Mouse (Mus musculus): ENCODE data around the gene Serpinb9b. TPM values are rescaled to one million over a fixed set of nuclear protein-coding genes. Genes with fewer than 3 reads are reported as not detected.
A peak's percentile ranks its signal among the peaks of the same experiment; 100 is the strongest.

Serpinb9b gene
- polyA plus RNA-seq, 1 experiment, result 0.32 TPM

- 75% methylated on average over 3 of the region's 3 CpGs for WGBS
- H3K4me3 ChIP-seq (ENCODE audit: extremely low read depth, insufficient read depth, insufficient read length), result peak within 1 kb of the TSS; percentile 56
- DNase-seq (ENCODE audit: low read depth in 1 of 2, low spot score in 2 of 2), result no peak
- TF ChIP-seq POLR2A (IDR thresholded peaks at IDR 0.05; ENCODE audit: low read depth, low read length), result no peak
- no peak for TF ChIP-seq CTCF (IDR thresholded peaks at IDR 0.05; ENCODE audit: extremely low read depth, insufficient read depth, insufficient read length, insufficient replicate concordance)
- H3K27me3 ChIP-seq (ENCODE audit: control insufficient read depth, insufficient read depth, low read length), result no peaks in the 10 kb centered on the region
- H3K27ac ChIP-seq (ENCODE audit: insufficient read depth, low read length), result peak within 1 kb of the TSS; percentile 49
- H3K36me3 ChIP-seq (ENCODE audit: control insufficient read depth, insufficient read depth, low read length), result peaks cover 3% of the 10 kb centered on the region; the same call in 1 of the 2 replicates
- peaks cover 5% of the 10 kb centered on the region; the same call in 1 of the 2 replicates for H3K4me1 ChIP-seq (ENCODE audit: control insufficient read depth, insufficient read depth, insufficient read length)
These were observed 24.3 kb upstream of the Serpinb9b start, which contains the start of gene Serpinb9 for GRCm38 (mm10) chr13:33002950-33003349. Serpinb9 (plus strand) TSS chr13:33003250.

GRCm38 (mm10) chr13:33003523-33004413, 23.4 kb upstream of the Serpinb9b start:
- peak overlapping the region; percentile 49 for H3K27ac ChIP-seq (ENCODE audit: insufficient read depth, low read length)
- H3K36me3 ChIP-seq (ENCODE audit: control insufficient read depth, insufficient read depth, low read length), result peaks cover 3% of the 10 kb centered on the region
- H3K4me1 ChIP-seq (ENCODE audit: control insufficient read depth, insufficient read depth, insufficient read length), result peaks cover 5% of the 10 kb centered on the region; the same call in 1 of the 2 replicates
- no peaks in the 10 kb centered on the region for H3K27me3 ChIP-seq (ENCODE audit: control insufficient read depth, insufficient read depth, low read length)
- 31% methylated on average over 9 of the region's 9 CpGs for WGBS
- no peak for DNase-seq (ENCODE audit: low read depth in 1 of 2, low spot score in 2 of 2)
- peak overlapping the region; percentile 56 for H3K4me3 ChIP-seq (ENCODE audit: extremely low read depth, insufficient read depth, insufficient read length)
- TF ChIP-seq CTCF (IDR thresholded peaks at IDR 0.05; ENCODE audit: extremely low read depth, insufficient read depth, insufficient read length, insufficient replicate concordance) (no peak), POLR2A (IDR thresholded peaks at IDR 0.05; ENCODE audit: low read depth, low read length) (no peak)

DNA sequence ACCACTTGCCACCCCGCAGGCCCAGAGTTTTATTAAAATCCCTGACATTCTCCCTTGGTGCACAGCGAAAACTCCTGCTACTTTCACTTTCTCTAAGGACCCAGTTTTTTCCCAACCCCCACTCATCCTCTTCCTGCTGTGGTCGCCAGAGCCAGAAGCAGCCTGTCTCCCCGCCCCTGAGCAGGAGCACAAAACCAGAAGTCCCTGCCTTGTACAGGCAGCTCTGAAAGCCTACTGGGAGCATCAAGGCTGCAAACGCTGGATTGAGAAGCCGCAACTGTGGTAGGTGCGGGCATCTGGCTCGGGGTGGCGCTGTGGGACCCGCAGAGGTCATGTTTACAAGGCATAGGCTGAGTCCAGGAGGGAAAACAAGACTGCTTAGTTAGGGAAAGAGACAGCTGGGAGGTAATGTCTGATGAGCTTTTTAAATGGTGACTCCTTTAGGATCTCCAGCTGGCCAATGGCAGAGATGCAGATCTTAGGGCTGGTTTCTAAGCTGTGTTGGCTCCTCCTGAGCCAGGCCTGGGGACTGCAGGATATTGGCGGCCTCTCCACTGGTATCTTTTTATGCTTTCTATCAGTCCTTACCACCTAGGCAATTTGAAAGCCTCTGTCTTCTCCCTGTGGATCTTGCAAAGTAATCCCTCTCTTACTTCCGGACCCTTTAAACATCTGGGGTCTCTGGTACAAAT, 22.7 kb upstream of the Serpinb9b start:
- Histone ChIP-seq H3K36me3 (ENCODE audit: control insufficient read depth, insufficient read depth, low read length) (peaks cover 8% of the 10 kb centered on the region), H3K27me3 (ENCODE audit: control insufficient read depth, insufficient read depth, low read length) (no peaks in the 10 kb centered on the region), H3K4me1 (ENCODE audit: control insufficient read depth, insufficient read depth, insufficient read length) (peaks cover 5% of the 10 kb centered on the region; the same call in 1 of the 2 replicates), H3K27ac (ENCODE audit: insufficient read depth, low read length) (peak overlapping the region; percentile 35), H3K4me3 (ENCODE audit: extremely low read depth, insufficient read depth, insufficient read length) (peak overlapping the region; percentile 56)
- DNase-seq (ENCODE audit: low read depth in 1 of 2, low spot score in 2 of 2), result peak; percentile 42 to 74
- TF ChIP-seq CTCF (IDR thresholded peaks at IDR 0.05; ENCODE audit: extremely low read depth, insufficient read depth, insufficient read length, insufficient replicate concordance), result peak; percentile 63; the same call in 1 of the 2 replicates
- no peak; the same call in 1 of the 2 replicates for TF ChIP-seq POLR2A (IDR thresholded peaks at IDR 0.05; ENCODE audit: low read depth, low read length)
- 10% methylated on average over 12 of the region's 12 CpGs for WGBS

- 69% methylated on average over 2 of the region's 2 CpGs for WGBS
These were observed 21.6 kb upstream of the Serpinb9b start for GRCm38 (mm10) chr13:33005501-33006075.

GRCm38 (mm10) chr13:33006555-33006954, 20.7 kb upstream of the Serpinb9b start:
- peaks cover 5% of the 10 kb centered on the region; the same call in 1 of the 2 replicates for H3K4me1 ChIP-seq (ENCODE audit: control insufficient read depth, insufficient read depth, insufficient read length)
- DNase-seq (ENCODE audit: low read depth in 1 of 2, low spot score in 2 of 2), result no peak
- no peak overlapping the region for H3K27ac ChIP-seq (ENCODE audit: insufficient read depth, low read length)
- 87% methylated on average over 3 of the region's 3 CpGs for WGBS
- H3K4me3 ChIP-seq (ENCODE audit: extremely low read depth, insufficient read depth, insufficient read length), result no peak overlapping the region
- TF ChIP-seq CTCF (IDR thresholded peaks at IDR 0.05; ENCODE audit: extremely low read depth, insufficient read depth, insufficient read length, insufficient replicate concordance), result no peak
- no peaks in the 10 kb centered on the region for H3K27me3 ChIP-seq (ENCODE audit: control insufficient read depth, insufficient read depth, low read length)
- peaks cover 13% of the 10 kb centered on the region for H3K36me3 ChIP-seq (ENCODE audit: control insufficient read depth, insufficient read depth, low read length)

More at GRCm38 (mm10) chr13:33005501-33006075, 21.6 kb upstream of the Serpinb9b start:
- Histone ChIP-seq H3K36me3 (ENCODE audit: control insufficient read depth, insufficient read depth, low read length) (peaks cover 13% of the 10 kb centered on the region), H3K27ac (ENCODE audit: insufficient read depth, low read length) (peak overlapping the region; percentile 57; the same call in 1 of the 2 replicates), H3K27me3 (ENCODE audit: control insufficient read depth, insufficient read depth, low read length) (no peaks in the 10 kb centered on the region), H3K4me3 (ENCODE audit: extremely low read depth, insufficient read depth, insufficient read length) (peak overlapping the region; percentile 5; the same call in 1 of the 2 replicates), H3K4me1 (ENCODE audit: control insufficient read depth, insufficient read depth, insufficient read length) (peaks cover 5% of the 10 kb centered on the region; the same call in 1 of the 2 replicates)
- TF ChIP-seq CTCF (IDR thresholded peaks at IDR 0.05; ENCODE audit: extremely low read depth, insufficient read depth, insufficient read length, insufficient replicate concordance) (no peak), POLR2A (IDR thresholded peaks at IDR 0.05; ENCODE audit: low read depth, low read length) (no peak)
- no peak for DNase-seq (ENCODE audit: low read depth in 1 of 2, low spot score in 2 of 2)

- no peak for DNase-seq (ENCODE audit: low read depth in 1 of 2, low spot score in 2 of 2)
- Histone ChIP-seq H3K36me3 (ENCODE audit: control insufficient read depth, insufficient read depth, low read length) (peaks cover 18% of the 10 kb centered on the region), H3K4me1 (ENCODE audit: control insufficient read depth, insufficient read depth, insufficient read length) (no peaks in the 10 kb centered on the region), H3K27ac (ENCODE audit: insufficient read depth, low read length) (no peak overlapping the region), H3K4me3 (ENCODE audit: extremely low read depth, insufficient read depth, insufficient read length) (no peak overlapping the region), H3K27me3 (ENCODE audit: control insufficient read depth, insufficient read depth, low read length) (no peaks in the 10 kb centered on the region)
- WGBS, result 83% methylated on average over 1 of the region's 1 CpGs
- TF ChIP-seq POLR2A (IDR thresholded peaks at IDR 0.05; ENCODE audit: low read depth, low read length) (no peak), CTCF (IDR thresholded peaks at IDR 0.05; ENCODE audit: extremely low read depth, insufficient read depth, insufficient read length, insufficient replicate concordance) (no peak)
These were observed 14.8 kb upstream of the Serpinb9b start for GRCm38 (mm10) chr13:33012395-33012794.
